Mouse (Mus musculus) stomach, embryonic 16.5 days (tissue): ENCODE data around the gene Carmil2. TPM values are rescaled to one million over a fixed set of nuclear protein-coding genes. Genes with fewer than 3 reads are reported as not detected.

Source experiments
- ATAC-seq: fragments of 200-750 bp; cut with Nextera tagmentation; 2 replicates; pipeline ENCODE4 v1.8.0; 2017; ENCODE audit warnings: moderate number of reproducible peaks, moderate TSS enrichment; ENCODE audit not compliant: insufficient read depth, low FRiP score
- H3K27ac ChIP-seq: fragments of 300-500 bp; sonication (generic); 2 replicates; pipeline ENCODE4 v1.5.1; 2014; ENCODE audit warnings: low read length
- H3K27me3 ChIP-seq: fragments of 300-500 bp; sonication (generic); 2 replicates; pipeline ENCODE4 v1.6.1; 2014; ENCODE audit warnings: low read length, control low read depth, mixed read lengths; ENCODE audit not compliant: control insufficient read depth, insufficient read depth
- H3K36me3 ChIP-seq: fragments of 300-500 bp; sonication (generic); 2 replicates; pipeline ENCODE4 v1.6.1; 2014; ENCODE audit warnings: low read length; ENCODE audit not compliant: control insufficient read depth, insufficient read depth
- H3K4me1 ChIP-seq: fragments of 300-500 bp; sonication (generic); 2 replicates; pipeline ENCODE4 v1.6.1; 2014; ENCODE audit warnings: low read length, control low read depth, mixed read lengths; ENCODE audit not compliant: control insufficient read depth, insufficient read depth
- H3K4me2 ChIP-seq: fragments of 300-500 bp; sonication (generic); 2 replicates; pipeline ENCODE4 v1.6.1; 2014; ENCODE audit warnings: low read depth, low read length, mixed read lengths
- H3K4me3 ChIP-seq: fragments of 300-500 bp; sonication (generic); replicated peaks from 2 replicates; pipeline ENCODE4 v1.5.1; 2014; ENCODE audit warnings: mild to moderate bottlenecking, low read length
- H3K9ac ChIP-seq: fragments of 300-500 bp; sonication (generic); 2 replicates; pipeline ENCODE4 v1.6.1; 2014; ENCODE audit warnings: low read length
- H3K9me3 ChIP-seq: fragments of 300-500 bp; sonication (generic); replicated peaks from 2 replicates; pipeline ENCODE4 v1.6.1; 2016; ENCODE audit warnings: low read length, control low read depth; ENCODE audit not compliant: control insufficient read depth
- WGBS: fragments of 180-500 bp; shearing (Covaris S2); extraction: QIAGEN DNeasy Blood & Tissue Kit; methylation state at CpG from one replicate; pipeline ENCODE4 v1.1.7; 2014; 5-methylcytosine and 5-hydroxymethylcytosine counted together
- polyA plus RNA-seq: library from polyadenylated mRNA; unstranded; fragments of >200 nt; fragmentation: Nextera tagmentation; extraction: Ambion mirVana; gene quantifications from 2 replicates; pipeline ENCODE4 v1.2.1, GENCODE M21; 2015

Carmil2 gene
- polyA plus RNA-seq, 1 experiment from 2014 or later, result 0.74 TPM

DNA sequence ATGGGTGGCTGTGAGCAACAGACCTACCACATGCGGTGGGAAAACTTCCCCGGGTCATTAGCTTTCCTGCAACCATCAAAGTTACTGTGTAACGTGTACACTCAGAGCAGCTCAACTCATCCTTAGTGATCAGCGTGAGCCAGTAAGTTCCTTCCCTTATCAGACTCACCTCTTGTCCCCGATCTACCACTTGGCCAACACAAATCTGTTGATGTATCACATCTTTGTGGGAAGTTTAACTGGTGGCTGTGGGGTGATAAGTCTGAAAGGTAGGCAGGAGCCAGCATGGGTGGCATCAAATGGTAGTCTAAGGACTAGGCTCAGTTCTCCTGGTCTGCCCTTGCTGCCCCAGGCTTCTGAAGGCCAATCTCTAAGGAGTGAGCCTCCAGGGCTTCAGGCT, 46.1 kb downstream of the Carmil2 start:
- Histone ChIP-seq H3K4me3 (no peak overlapping the region), H3K4me2 (no peak overlapping the region), H3K4me1 (no peaks in the 10 kb centered on the region), H3K36me3 (no peaks in the 10 kb centered on the region), H3K27me3 (no peaks in the 10 kb centered on the region), H3K27ac (no peak overlapping the region), H3K9me3 (no peaks in the 10 kb centered on the region), H3K9ac (no peak overlapping the region)
- no peak for ATAC-seq
- WGBS, result 88% methylated on average over 5 of the region's 5 CpGs

DNA sequence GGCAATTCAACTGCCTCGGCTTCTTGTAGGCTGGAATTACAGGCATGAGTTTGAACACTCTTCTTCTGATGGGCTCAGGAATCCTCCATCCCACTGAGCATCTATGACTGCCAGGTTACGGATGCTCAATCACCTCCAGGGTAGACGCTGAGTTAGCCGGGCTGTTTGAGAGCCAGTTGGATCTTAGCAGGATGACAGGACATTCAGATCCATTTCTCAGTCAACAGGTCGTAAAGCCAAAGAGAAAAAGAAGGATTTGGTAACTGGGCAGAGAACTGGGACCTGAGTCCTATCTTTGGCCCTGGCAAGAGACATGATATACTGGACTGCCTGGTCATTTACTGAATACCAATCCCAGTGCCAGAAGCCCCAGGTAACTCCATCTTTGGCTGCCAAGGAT, 53.1 kb downstream of the Carmil2 start:
- Histone ChIP-seq H3K4me3 (no peak overlapping the region), H3K36me3 (no peaks in the 10 kb centered on the region), H3K4me2 (no peak overlapping the region), H3K9ac (no peak overlapping the region), H3K27me3 (no peaks in the 10 kb centered on the region), H3K4me1 (no peaks in the 10 kb centered on the region), H3K9me3 (no peaks in the 10 kb centered on the region), H3K27ac (no peak overlapping the region)
- ATAC-seq, result no peak
- WGBS, result 84% methylated on average over 5 of the region's 5 CpGs

GRCm38 (mm10) chr8:105743301-105743700, 57.2 kb downstream of the Carmil2 start:
- ATAC-seq, result no peak
- H3K4me1 ChIP-seq, result peaks cover 6% of the 10 kb centered on the region; the same call in 1 of the 2 replicates
- no peak overlapping the region for H3K9ac ChIP-seq
- no peaks in the 10 kb centered on the region for H3K27me3 ChIP-seq
- no peaks in the 10 kb centered on the region for H3K36me3 ChIP-seq
- H3K4me2 ChIP-seq, result no peak overlapping the region
- no peak overlapping the region for H3K27ac ChIP-seq
- WGBS, result 80% methylated on average over 4 of the region's 4 CpGs
- H3K4me3 ChIP-seq, result no peak overlapping the region
- H3K9me3 ChIP-seq, result no peaks in the 10 kb centered on the region

Other genes with a start within 250 kb of the Carmil2 start
- gene Tppp3, start 214.7 kb upstream of the Carmil2 start, polyA plus RNA-seq, result 70.3 and 79.3 TPM in 2 replicates
- 33.8 and 34.6 TPM in 2 replicates for gene Zdhhc1, start 189.4 kb upstream of the Carmil2 start, polyA plus RNA-seq
- 2.5 and 2.8 TPM in 2 replicates for gene Hsd11b2, start 167.5 kb upstream of the Carmil2 start, polyA plus RNA-seq
- gene Atp6v0d1, start 120.2 kb upstream of the Carmil2 start, polyA plus RNA-seq, result 83.5 and 90.6 TPM in 2 replicates
- 21.9 and 23.3 TPM in 2 replicates for gene Ripor1, start 81.0 kb upstream of the Carmil2 start, polyA plus RNA-seq
- 76.0 and 76.1 TPM in 2 replicates for gene Ctcf, start 49.7 kb upstream of the Carmil2 start, polyA plus RNA-seq
- gene Agrp, start 48.9 kb upstream of the Carmil2 start, polyA plus RNA-seq, result 0.81 and 0.99 TPM in 2 replicates
- 47.9 and 54.0 TPM in 2 replicates for gene Acd, start 14.8 kb downstream of the Carmil2 start, polyA plus RNA-seq
- 13.2 and 16.5 TPM in 2 replicates for gene Pard6a, start 14.9 kb downstream of the Carmil2 start, polyA plus RNA-seq
- gene 4933405L10Rik, start 21.4 kb downstream of the Carmil2 start, polyA plus RNA-seq, result not detected in 2 replicates
- 13.8 and 14.9 TPM in 2 replicates for gene Enkd1, start 21.9 kb downstream of the Carmil2 start, polyA plus RNA-seq
- 18.1 and 24.7 TPM in 2 replicates for gene Gfod2, start 72.4 kb downstream of the Carmil2 start, polyA plus RNA-seq
- gene Ranbp10, start 141.1 kb downstream of the Carmil2 start, polyA plus RNA-seq, result 13.7 and 14.1 TPM in 2 replicates
- 0.10 and 0.18 TPM in 2 replicates for gene Tsnaxip1, start 141.5 kb downstream of the Carmil2 start, polyA plus RNA-seq
- gene Cenpt, start 167.0 kb downstream of the Carmil2 start, polyA plus RNA-seq, result 39.4 and 41.0 TPM in 2 replicates
- gene Thap11, start 168.9 kb downstream of the Carmil2 start, polyA plus RNA-seq, result 49.3 and 54.5 TPM in 2 replicates
- 140 and 208 TPM in 2 replicates for gene Nutf2, start 174.3 kb downstream of the Carmil2 start, polyA plus RNA-seq
- gene Edc4, start 194.6 kb downstream of the Carmil2 start, polyA plus RNA-seq, result 41.8 and 46.4 TPM in 2 replicates
- 0.55 TPM in 1 of 2 replicates, not detected in the other for gene Nrn1l, start 207.3 kb downstream of the Carmil2 start, polyA plus RNA-seq
- 30.4 and 33.1 TPM in 2 replicates for gene Pskh1, start 214.2 kb downstream of the Carmil2 start, polyA plus RNA-seq
- gene Ctrl, start 247.6 kb downstream of the Carmil2 start, polyA plus RNA-seq, result 3.9 and 5.9 TPM in 2 replicates